Mouse (Mus musculus): ENCODE results near the gene Ugt1a6b. TPM values are rescaled to one million over a fixed set of nuclear protein-coding genes. Genes with fewer than 3 reads are reported as not detected.
A peak's percentile ranks its signal among the peaks of the same experiment; 100 is the strongest.
"Not testable (repeated sequence)": the region's sequence is repeated elsewhere in the genome, so short reads cannot be mapped to it uniquely, and the experiment has no call there.

Gene Ugt1a6b
- polyA plus RNA-seq, 1 experiment from 2014 or later: 0.70 TPM

DNA sequence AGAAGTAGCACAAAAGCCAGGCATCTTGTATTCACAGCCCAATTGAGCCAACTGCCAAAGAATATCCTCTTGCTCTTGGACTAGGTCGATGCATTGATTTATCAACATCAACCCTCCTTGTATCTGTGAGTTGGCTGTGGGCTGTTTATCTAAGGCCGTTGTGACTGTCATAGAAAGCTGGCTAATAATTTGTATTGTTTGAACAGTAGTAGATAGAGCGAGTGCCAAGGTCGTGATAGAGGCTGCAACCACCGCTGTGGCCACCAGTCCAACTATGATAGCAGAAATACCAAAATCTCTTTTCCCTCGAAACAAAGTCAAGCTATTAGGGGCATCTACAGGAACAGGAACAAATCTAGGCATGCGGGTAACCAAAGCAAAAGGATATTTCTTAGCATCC is 69.1 kb downstream of the Ugt1a6b start:
- not testable (repeated sequence) for H3K27me3 ChIP-seq (replicated peaks); H3K27ac ChIP-seq; ATAC-seq (replicated peaks); H3K4me3 ChIP-seq; H3K9ac ChIP-seq; H3K36me3 ChIP-seq (replicated peaks); H3K9me3 ChIP-seq; H3K4me2 ChIP-seq; H3K4me1 ChIP-seq
- 85% methylated on average over 7 of the region's 7 CpGs for WGBS

DNA sequence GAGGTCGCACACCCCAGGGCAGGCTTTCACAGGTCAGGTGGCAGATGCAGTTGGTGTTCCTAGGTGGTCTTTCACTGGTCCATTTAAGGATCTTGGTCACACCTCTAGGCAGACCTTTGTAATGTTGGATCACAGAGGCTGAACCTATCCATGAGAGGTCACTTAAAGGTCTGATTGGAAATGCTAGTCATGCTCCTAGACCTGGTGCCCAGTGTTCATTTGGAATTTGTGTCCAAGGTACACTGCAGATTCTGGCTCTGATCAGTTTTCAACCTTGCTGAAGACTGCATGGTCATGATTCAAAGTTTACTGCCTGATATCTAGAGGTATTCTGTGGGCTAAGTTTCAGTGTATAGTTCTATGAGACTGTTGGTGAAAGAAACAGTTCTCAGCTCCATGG is 76.6 kb downstream of the Ugt1a6b start:
- Histone ChIP-seq H3K27ac (no peak overlapping the region), H3K4me3 (no peak overlapping the region), H3K27me3 (replicated peaks) (no peaks in the 10 kb centered on the region), H3K4me1 (no peaks in the 10 kb centered on the region), H3K36me3 (replicated peaks) (no peaks in the 10 kb centered on the region), H3K9ac (no peak overlapping the region), H3K9me3 (peaks cover 2% of the 10 kb centered on the region; the same call in 1 of the 2 replicates), H3K4me2 (no peak overlapping the region)
- WGBS: 96% methylated on average over 1 of the region's 1 CpGs
- no peak for ATAC-seq (replicated peaks)

DNA sequence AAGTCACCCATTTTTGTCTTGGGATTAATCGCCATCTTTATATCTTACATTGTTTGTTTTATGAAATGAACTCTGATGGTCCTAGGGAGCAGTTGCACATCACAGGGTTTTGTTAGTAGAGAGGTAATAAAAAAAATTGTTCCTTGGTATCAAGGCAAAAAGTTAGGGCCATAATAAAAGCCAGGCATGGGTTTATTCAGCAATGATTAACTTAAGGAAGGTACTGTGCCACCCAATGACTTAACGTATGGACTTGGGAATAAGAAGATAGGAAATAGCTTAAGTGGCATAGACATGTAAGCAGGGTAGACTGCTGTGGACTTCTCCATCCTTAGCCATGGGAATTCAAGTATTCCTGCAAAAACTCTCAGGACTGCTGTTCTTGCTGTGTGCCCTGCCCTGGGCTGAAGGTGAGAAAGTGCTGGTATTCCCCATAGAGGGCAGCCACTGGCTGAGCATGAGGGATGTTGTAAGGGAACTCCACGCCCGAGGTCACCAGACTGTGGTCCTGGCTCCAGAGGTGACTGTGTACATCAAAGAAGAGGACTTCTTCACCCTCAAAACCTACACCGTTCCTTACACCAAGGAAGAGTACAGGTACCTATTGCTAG is 83.4 kb downstream of the Ugt1a6b start:
- Histone ChIP-seq H3K4me1 (no peaks in the 10 kb centered on the region), H3K9me3 (no peaks in the 10 kb centered on the region), H3K4me3 (no peak overlapping the region), H3K4me2 (no peak overlapping the region), H3K27ac (no peak overlapping the region), H3K36me3 (replicated peaks) (no peaks in the 10 kb centered on the region), H3K9ac (no peak overlapping the region), H3K27me3 (replicated peaks) (no peaks in the 10 kb centered on the region)
- no peak for ATAC-seq (replicated peaks)
- 88% methylated on average over 5 of the region's 5 CpGs for WGBS

DNA sequence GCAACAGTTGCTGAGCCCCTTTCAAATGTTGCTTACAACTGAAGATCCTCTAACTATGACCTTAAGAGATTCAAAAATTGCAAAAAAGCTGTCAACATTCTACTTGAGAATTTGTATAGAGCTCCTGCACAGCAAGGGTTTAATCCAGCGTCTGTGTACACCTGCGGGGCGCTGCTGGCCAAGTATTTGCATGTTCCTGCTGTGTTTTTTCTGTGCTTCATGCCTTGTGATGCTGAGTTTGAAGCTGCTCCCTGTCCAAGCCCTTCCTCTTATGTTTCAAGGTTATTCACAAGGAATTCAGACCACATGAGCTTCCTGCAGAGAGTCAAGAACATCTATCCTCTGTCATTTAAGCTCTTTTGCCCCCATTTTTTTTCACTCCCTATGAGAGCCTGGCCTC is 89.1 kb downstream of the Ugt1a6b start:
- H3K36me3 ChIP-seq (replicated peaks): no peaks in the 10 kb centered on the region
- 73% methylated on average over 3 of the region's 3 CpGs for WGBS
- H3K4me2 ChIP-seq: no peak overlapping the region
- no peaks in the 10 kb centered on the region for H3K4me1 ChIP-seq
- H3K4me3 ChIP-seq: no peak overlapping the region
- no peak for ATAC-seq (replicated peaks)
- H3K9me3 ChIP-seq: no peaks in the 10 kb centered on the region
- no peaks in the 10 kb centered on the region for H3K27me3 ChIP-seq (replicated peaks)
- no peak overlapping the region for H3K27ac ChIP-seq
- H3K9ac ChIP-seq: no peak overlapping the region

DNA sequence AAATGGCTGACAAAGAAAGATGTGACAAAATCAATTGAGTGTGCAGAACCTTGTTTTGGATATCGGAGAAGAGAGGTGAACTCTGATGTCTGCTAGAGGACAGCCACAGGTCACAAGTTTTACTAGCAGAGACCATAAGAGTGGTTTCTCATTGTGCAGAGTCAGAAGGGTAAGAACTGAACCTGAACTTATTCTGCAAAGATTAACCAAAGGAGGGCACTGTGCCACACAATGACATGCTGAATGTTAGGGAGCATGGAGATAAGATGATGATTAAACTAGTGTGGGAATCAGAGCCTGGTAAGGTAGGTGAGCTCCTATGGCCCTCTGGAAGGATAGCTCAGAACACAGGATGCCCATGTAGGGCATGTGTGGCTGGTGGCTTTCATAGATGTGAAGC is 92.6 kb downstream of the Ugt1a6b start:
- Histone ChIP-seq H3K4me2 (no peak overlapping the region), H3K9ac (no peak overlapping the region), H3K9me3 (no peaks in the 10 kb centered on the region), H3K27me3 (replicated peaks) (no peaks in the 10 kb centered on the region), H3K4me3 (no peak overlapping the region), H3K4me1 (no peaks in the 10 kb centered on the region), H3K36me3 (replicated peaks) (no peaks in the 10 kb centered on the region), H3K27ac (no peak overlapping the region)
- ATAC-seq (replicated peaks): no peak
- 87% methylated on average over 1 of the region's 1 CpGs for WGBS

DNA sequence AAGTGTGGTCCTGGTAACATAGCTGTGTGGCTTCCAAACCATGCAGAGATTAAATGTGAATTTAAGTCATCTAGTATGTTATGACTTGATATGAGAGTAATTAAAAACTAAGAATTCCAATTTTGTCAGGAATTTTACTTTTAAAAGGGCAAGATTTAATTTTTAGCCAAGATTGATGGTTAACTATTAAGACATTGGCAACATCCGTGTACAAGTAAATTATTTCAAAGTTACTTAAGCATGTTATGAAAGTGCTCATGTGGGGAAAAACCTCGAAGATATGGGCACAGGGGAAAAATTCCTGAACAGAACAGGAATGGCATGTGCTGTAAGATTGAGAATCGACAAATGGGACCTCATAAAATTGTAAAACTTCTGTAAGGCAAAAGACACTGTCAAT is 94.4 kb downstream of the Ugt1a6b start:
- Histone ChIP-seq H3K9ac (no peak overlapping the region), H3K4me2 (no peak overlapping the region), H3K4me3 (no peak overlapping the region), H3K9me3 (no peaks in the 10 kb centered on the region), H3K4me1 (no peaks in the 10 kb centered on the region), H3K27ac (no peak overlapping the region), H3K27me3 (replicated peaks) (no peaks in the 10 kb centered on the region), H3K36me3 (replicated peaks) (no peaks in the 10 kb centered on the region)
- no peak for ATAC-seq (replicated peaks)
- 83% methylated on average over 3 of the region's 3 CpGs for WGBS

DNA sequence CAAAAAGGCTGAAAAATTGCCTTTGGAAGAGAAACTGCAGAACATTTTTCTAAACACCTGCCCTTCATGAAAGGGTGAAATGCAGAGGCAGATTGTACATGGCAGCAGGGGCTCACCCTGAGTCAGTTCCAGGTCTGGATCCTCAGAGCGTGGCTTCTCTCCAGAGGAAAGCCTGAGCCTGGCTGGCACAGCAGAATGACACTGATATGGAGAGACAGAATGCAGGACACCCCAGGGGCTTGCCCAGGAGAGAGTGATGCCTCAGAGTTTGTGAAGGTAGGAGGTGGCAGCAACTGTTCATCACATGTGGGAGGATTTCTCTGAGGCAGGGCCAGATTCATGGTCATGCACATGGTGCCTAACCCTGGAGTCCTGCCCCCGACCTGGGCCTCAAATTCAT is 96.9 kb downstream of the Ugt1a6b start:
- WGBS: 63% methylated on average over 2 of the region's 2 CpGs
- no peaks in the 10 kb centered on the region for H3K36me3 ChIP-seq (replicated peaks)
- no peak overlapping the region for H3K4me2 ChIP-seq
- no peaks in the 10 kb centered on the region; the same call in 1 of the 2 replicates for H3K9me3 ChIP-seq
- no peaks in the 10 kb centered on the region for H3K27me3 ChIP-seq (replicated peaks)
- H3K27ac ChIP-seq: no peak overlapping the region
- H3K4me1 ChIP-seq: peaks cover 1% of the 10 kb centered on the region
- no peak overlapping the region for H3K9ac ChIP-seq
- no peak overlapping the region for H3K4me3 ChIP-seq
- no peak for ATAC-seq (replicated peaks)

DNA sequence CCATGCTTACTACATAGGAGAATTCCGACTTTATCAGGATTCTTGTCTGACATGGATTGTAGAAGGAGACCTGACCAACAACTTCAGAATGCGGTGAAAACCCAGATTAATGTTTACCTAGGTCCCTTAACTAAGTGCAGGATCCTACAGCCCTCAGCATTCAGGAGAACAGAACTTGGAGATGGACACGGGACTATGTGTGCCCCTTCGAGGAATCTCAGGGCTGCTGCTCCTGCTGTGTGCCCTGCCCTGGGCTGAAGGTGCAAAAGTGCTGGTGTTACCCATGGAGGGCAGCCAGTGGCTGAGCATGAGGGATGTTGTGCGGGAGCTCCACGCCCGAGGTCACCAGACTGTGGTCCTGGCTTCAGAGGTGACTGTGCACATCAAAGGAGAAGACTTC is 97.4 kb downstream of the Ugt1a6b start, which contains the start of gene Ugt1a2:
Gene Ugt1a2 (plus strand): TSS at position 146 of the 400 bp plus-strand sequence.
- Histone ChIP-seq H3K36me3 (replicated peaks) (no peaks in the 10 kb centered on the region), H3K4me1 (peaks cover 6% of the 10 kb centered on the region), H3K9me3 (no peaks in the 10 kb centered on the region; the same call in 1 of the 2 replicates), H3K27ac (no peak within 1 kb of the TSS), H3K4me2 (no peak within 1 kb of the TSS), H3K4me3 (no peak within 1 kb of the TSS), H3K9ac (no peak within 1 kb of the TSS), H3K27me3 (replicated peaks) (no peaks in the 10 kb centered on the region)
- WGBS: 88% methylated on average over 7 of the region's 7 CpGs
- no peak for ATAC-seq (replicated peaks)

DNA sequence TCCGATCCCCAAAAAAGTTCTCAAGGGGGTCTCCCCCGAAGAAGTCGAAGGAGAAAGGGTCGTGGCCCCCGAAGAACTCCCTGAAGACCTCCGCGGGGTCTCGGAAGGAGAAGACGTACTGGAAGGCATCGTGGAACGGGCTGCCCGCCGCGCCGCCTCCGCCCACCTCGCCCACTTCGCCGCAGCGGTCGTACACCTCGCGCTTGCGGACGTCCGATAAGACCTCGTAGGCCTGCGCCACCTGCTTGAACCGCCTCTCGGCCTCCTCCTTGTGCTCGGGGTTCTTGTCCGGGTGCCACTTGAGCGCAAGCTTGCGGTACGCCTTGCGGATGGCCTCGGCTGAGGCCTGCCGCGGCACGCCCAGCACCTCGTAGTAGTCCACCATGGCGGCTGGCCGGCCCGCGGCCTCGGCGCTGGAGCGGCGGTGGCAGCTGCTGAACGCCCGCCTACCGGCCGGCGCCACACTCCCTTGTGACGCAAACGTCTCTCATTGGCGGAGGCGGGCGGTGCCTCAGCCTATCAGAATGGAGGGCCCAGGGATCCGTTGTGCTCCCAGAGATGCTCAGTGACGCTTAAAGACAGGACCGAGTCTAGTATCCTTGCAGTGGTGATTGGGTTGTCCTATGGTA is 102.4 kb downstream of the Ugt1a6b start, which contains the start of gene Dnajb3:
Gene Dnajb3 (minus strand): TSS at position 489 of the 629 bp plus-strand sequence.
- Histone ChIP-seq H3K9me3 (no peaks in the 10 kb centered on the region; the same call in 1 of the 2 replicates), H3K9ac (peak within 1 kb of the TSS; percentile 73), H3K4me2 (peak within 1 kb of the TSS; percentile 89), H3K27ac (peak within 1 kb of the TSS; percentile 58; the same call in 1 of the 2 replicates), H3K4me3 (peak within 1 kb of the TSS; percentile 58), H3K4me1 (peaks cover 10% of the 10 kb centered on the region), H3K36me3 (replicated peaks) (no peaks in the 10 kb centered on the region), H3K27me3 (replicated peaks) (no peaks in the 10 kb centered on the region)
- WGBS: 6% methylated on average over 62 of the region's 62 CpGs
- peak; percentile 100 for ATAC-seq (replicated peaks)

DNA sequence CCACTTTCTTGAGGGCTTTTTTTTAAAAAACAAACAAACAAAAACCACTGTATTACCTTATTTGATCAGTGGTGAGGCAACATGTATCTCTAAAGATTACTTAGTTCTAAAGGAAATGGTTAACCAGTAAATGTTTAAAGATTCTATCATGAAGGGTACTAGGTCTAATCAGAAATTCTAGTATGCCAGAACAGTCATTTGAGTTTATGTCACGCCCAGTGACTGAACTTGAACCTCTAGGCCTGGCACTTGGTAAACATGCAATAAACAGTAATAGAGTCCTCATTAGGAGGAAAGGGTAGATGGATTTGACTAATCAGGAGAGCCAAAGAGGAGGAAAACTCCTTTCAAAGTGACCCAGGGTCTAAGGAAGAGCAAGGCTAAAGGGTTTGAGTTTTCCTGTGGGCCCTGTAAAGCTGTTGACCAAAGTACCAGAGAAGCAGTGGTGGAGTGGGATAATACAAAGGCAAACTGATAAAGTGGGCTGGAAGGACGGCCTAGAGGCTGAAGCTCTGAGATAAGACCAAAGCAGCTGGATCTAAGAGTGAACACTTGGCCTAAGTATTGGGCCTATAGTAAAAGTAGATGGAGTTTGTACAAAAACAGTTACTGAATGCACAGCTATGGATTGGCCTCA is 103.9 kb downstream of the Ugt1a6b start:
- Histone ChIP-seq H3K4me1 (peaks cover 10% of the 10 kb centered on the region), H3K27me3 (replicated peaks) (no peaks in the 10 kb centered on the region), H3K27ac (no peak overlapping the region), H3K36me3 (replicated peaks) (no peaks in the 10 kb centered on the region), H3K9me3 (peaks cover 8% of the 10 kb centered on the region), H3K4me3 (no peak overlapping the region), H3K4me2 (no peak overlapping the region), H3K9ac (no peak overlapping the region)
- ATAC-seq (replicated peaks): no peak
- 82% methylated on average over 2 of the region's 2 CpGs for WGBS

DNA sequence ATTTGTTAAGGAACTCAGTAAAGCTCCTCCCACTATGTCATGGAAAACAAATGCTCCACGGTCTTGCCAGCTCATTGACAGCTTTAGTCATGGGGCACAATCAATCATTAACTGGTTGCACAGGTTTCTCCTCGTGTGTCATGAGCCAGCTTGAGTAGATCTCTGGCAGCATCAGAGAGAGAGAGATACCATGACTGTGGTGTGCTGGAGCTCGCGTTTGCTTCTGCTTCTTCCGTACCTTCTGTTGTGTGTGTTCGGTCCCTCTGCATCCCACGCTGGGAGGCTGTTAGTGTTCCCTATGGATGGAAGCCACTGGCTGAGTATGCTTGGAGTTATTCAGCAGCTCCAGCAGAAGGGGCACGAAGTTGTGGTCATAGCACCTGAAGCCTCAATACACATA is 108.8 kb downstream of the Ugt1a6b start, which contains the start of gene Ugt1a1:
Gene Ugt1a1 (plus strand): TSS at position 148 of the 400 bp plus-strand sequence.
- H3K4me1 ChIP-seq: no peaks in the 10 kb centered on the region
- no peak within 1 kb of the TSS for H3K9ac ChIP-seq
- 70% methylated on average over 8 of the region's 8 CpGs for WGBS
- H3K36me3 ChIP-seq (replicated peaks): no peaks in the 10 kb centered on the region
- no peak within 1 kb of the TSS for H3K27ac ChIP-seq
- H3K4me3 ChIP-seq: no peak within 1 kb of the TSS
- H3K4me2 ChIP-seq: no peak within 1 kb of the TSS
- no peaks in the 10 kb centered on the region for H3K27me3 ChIP-seq (replicated peaks)
- peaks cover 52% of the 10 kb centered on the region for H3K9me3 ChIP-seq
- 0 out of 2 replicates have a peak, but pooled peaks have one; percentile 25 for ATAC-seq (replicated peaks)

DNA sequence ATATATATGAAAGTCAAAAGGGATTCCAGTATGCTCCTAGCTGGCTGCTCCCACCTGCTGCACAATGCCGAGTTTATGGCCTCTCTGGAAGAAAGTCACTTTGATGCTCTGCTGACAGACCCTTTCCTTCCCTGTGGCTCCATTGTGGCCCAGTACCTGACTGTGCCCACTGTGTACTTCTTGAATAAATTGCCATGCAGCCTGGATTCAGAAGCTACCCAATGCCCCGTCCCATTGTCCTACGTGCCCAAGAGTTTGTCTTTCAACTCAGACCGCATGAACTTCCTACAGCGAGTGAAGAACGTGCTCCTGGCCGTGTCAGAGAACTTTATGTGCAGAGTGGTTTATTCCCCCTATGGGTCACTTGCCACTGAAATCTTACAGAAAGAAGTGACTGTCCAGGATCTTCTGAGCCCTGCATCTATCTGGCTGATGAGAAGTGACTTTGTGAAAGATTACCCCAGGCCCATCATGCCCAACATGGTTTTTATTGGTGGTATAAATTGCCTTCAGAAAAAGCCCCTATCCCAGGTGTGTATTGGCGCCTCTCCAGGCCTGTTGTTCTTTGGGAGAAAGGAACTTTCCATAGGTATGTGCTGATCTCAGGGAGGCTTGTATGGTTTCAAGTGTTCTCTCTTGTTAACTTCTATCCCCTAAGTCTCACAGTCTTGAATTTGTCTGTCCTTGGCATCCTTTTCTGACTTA is 109.4 kb downstream of the Ugt1a6b start:
- H3K4me3 ChIP-seq: no peak overlapping the region
- 0 out of 2 replicates have a peak, but pooled peaks have one; percentile 12 for ATAC-seq (replicated peaks)
- no peak overlapping the region for H3K9ac ChIP-seq
- H3K27me3 ChIP-seq (replicated peaks): no peaks in the 10 kb centered on the region
- no peaks in the 10 kb centered on the region for H3K4me1 ChIP-seq
- 61% methylated on average over 8 of the region's 8 CpGs for WGBS
- no peaks in the 10 kb centered on the region for H3K36me3 ChIP-seq (replicated peaks)
- H3K4me2 ChIP-seq: no peak overlapping the region
- peaks cover 59% of the 10 kb centered on the region for H3K9me3 ChIP-seq
- H3K27ac ChIP-seq: no peak overlapping the region
